27 mouse cellular contexts compared by ENCODE assay signal in genomic region chr1:185648926-185649325, GRCm38 (mm10).
"Had no signal": no experiment of that assay in that cellular context is flagged by ENCODE, and none has a peak within 500 bp of the region (broad histone marks: within the 10 kb centered on the region; RNA-seq: fewer than 3 reads in every experiment).

No protein-coding gene starts in this region.

- H3K9me3 ChIP-seq: embryonic facial prominence, embryonic 10.5 days; embryonic facial prominence, embryonic 12.5 days; embryonic facial prominence, embryonic 13.5 days; embryonic facial prominence, embryonic 15.5 days; forebrain, embryonic 10.5 days; forebrain, embryonic 12.5 days; forebrain, embryonic 13.5 days; forebrain, embryonic 15.5 days had no signal

- H3K4me1 ChIP-seq: embryonic facial prominence, embryonic 10.5 days; embryonic facial prominence, embryonic 12.5 days; embryonic facial prominence, embryonic 15.5 days; forebrain, embryonic 12.5 days; forebrain, embryonic 13.5 days; forebrain, embryonic 15.5 days had no signal

- H3K27ac ChIP-seq: embryonic facial prominence, embryonic 10.5 days; embryonic facial prominence, embryonic 12.5 days; embryonic facial prominence, embryonic 13.5 days; embryonic facial prominence, embryonic 15.5 days; forebrain, embryonic 10.5 days; forebrain, embryonic 12.5 days; forebrain, embryonic 13.5 days; forebrain, embryonic 15.5 days; gastrocnemius, adult 2 months had no signal

- DNase-seq: cerebellum, adult 2 months; cerebellum, adult 8-10 months; cerebellum, adult 9-10 months; cerebellum, adult 9-11 months; cerebellum, postnatal 10 days; cerebellum, postnatal 14 days; cerebellum, postnatal 25 days; cerebellum, postnatal 36 days; embryo, embryonic 11 days; forebrain, postnatal 0 days; gastrocnemius, adult 2 months; gastrocnemius, postnatal 10 days; gastrocnemius, postnatal 14 days; gastrocnemius, postnatal 25 days; gastrocnemius, postnatal 36 days; heart, adult 18-20 months had no signal

- H3K4me3 ChIP-seq: embryonic facial prominence, embryonic 10.5 days; embryonic facial prominence, embryonic 12.5 days; embryonic facial prominence, embryonic 13.5 days; embryonic facial prominence, embryonic 15.5 days; erythroblast, embryonic 14.5 days; forebrain, embryonic 10.5 days; forebrain, embryonic 12.5 days; forebrain, embryonic 13.5 days; forebrain, embryonic 15.5 days; gastrocnemius, adult 2 months had no signal

- H3K9ac ChIP-seq: embryonic facial prominence, embryonic 12.5 days; embryonic facial prominence, embryonic 13.5 days; embryonic facial prominence, embryonic 15.5 days; forebrain, embryonic 12.5 days; forebrain, embryonic 13.5 days; forebrain, embryonic 15.5 days; forebrain, postnatal 0 days had no signal

- ATAC-seq: forebrain, embryonic 13.5 days; forebrain, embryonic 14.5 days; forebrain, embryonic 15.5 days; forebrain, embryonic 16.5 days; forebrain, postnatal 0 days had no signal

- H3K27me3 ChIP-seq: embryonic facial prominence, embryonic 12.5 days; embryonic facial prominence, embryonic 13.5 days; embryonic facial prominence, embryonic 15.5 days; forebrain, embryonic 12.5 days; forebrain, embryonic 13.5 days; forebrain, embryonic 15.5 days had no signal

- H3K4me2 ChIP-seq: embryonic facial prominence, embryonic 12.5 days; embryonic facial prominence, embryonic 13.5 days; embryonic facial prominence, embryonic 15.5 days; forebrain, embryonic 12.5 days; forebrain, embryonic 13.5 days; forebrain, embryonic 15.5 days had no signal

- H3K36me3 ChIP-seq: embryonic facial prominence, embryonic 10.5 days; embryonic facial prominence, embryonic 12.5 days; embryonic facial prominence, embryonic 13.5 days; embryonic facial prominence, embryonic 15.5 days; forebrain, embryonic 10.5 days; forebrain, embryonic 12.5 days; forebrain, embryonic 15.5 days had no signal
